Mouse (Mus musculus) cerebellum, adult 2 months (tissue): ENCODE measurements at regions not wholly inside any gene's neighbourhood (a gene's known extent, or its start where the extent isn't known, plus 50 kb on each side); places are given as distances from the start of the nearest gene placed in this dataset.

Experiments used
- CTCF ChIP-seq: fragments of 200-500 bp; IDR thresholded peaks from 2 replicates; pipeline ENCODE4 v1.5.1; 2011; ENCODE audit warnings: low read depth, mild to moderate bottlenecking, control low read depth, low read length, moderate library complexity, borderline replicate concordance; ENCODE audit not compliant: insufficient read depth
- POLR2A ChIP-seq: fragments of 200-500 bp; IDR thresholded peaks from 2 replicates; pipeline ENCODE4 v1.6.1; 2011; ENCODE audit warnings: low read length, control low read depth, borderline replicate concordance; ENCODE audit not compliant: insufficient read depth

DNA sequence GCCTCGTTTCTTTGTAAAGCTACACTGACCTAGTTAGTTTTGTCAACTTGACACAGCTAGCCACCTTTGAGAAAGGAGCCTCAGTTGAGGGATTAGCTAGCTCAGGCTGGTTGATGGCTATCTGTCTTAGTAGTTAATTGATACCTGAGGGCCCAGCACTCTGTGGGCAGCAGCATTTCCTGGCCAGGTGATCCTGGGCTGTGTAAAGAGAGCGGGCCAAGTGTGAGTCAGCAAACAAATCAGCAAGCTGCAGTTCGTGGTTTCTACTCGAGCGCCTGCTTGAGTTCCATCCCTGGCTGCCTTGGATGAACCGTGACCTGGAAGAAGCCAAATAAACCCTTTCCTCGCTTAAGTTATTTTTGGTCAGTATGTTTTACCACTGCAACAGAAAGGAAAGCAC is 106.6 kb upstream of the Fut8 start:
- TF ChIP-seq CTCF = no peak
- TF ChIP-seq POLR2A = no peak
